Mouse (Mus musculus): ENCODE results near the gene Kars.

DNA sequence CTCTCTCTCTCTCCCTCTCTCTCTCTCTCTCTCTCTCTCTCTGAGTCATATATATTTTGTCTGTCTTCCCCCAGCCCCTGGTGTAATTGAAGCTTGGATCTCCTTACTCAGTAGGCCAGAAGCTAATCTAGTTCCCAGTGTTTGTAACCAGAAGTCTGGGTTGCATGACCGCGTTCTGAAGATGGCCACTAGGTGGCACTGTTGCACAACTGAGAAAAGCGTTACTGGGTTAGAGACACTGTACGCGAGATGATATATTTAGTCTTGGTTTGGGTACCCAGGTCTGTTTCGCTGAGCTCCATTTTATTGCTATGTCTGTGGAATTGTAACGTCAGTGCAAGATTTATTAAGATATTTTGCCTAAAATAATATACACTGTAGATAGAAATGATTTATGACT lies 34.8 kb upstream of the Kars start:
- no peak for TF ChIP-seq EP300 (IDR thresholded peaks at IDR 0.05; ENCODE audit: insufficient read depth, low read depth, low read length)
- peak; percentile 69 for TF ChIP-seq CTCF (IDR thresholded peaks at IDR 0.05; ENCODE audit: low read depth, low read length)

All from ES-Bruce4 (cell line).